Mouse (Mus musculus) layer of hippocampus, postnatal 25 days (tissue): ENCODE measurements around the gene Pard6a. TPM values are rescaled to one million over a fixed set of nuclear protein-coding genes. Genes with fewer than 3 reads are reported as not detected.

Experiments
- DNase-seq, 2 experiments: peaks; one replicate each; pipeline ENCODE4 v3.0.0; 2022; ENCODE audit warnings: mixed read lengths in 2 of 2, low spot score in 1 of 2; ENCODE audit errors: extremely low spot score in 1 of 2
- total RNA-seq, 2 experiments: library from RNA; stranded (reverse); gene quantifications; 2 replicates each; pipeline ENCODE4 v1.2.3; 2021

Pard6a gene
- 10 to 100 TPM; 34.8 to 38.4 TPM for total RNA-seq

GRCm38 (mm10) chr8:105700966-105701824, at the start of gene Pard6a, which contains the start of gene Acd:
Gene Pard6a (plus strand): TSS chr8:105701148.
Gene Acd (minus strand): TSS chr8:105701102.
- peak; percentile 95 for DNase-seq

- no peak for DNase-seq
Observed at GRCm38 (mm10) chr8:105657641-105658040, 43.3 kb upstream of the Pard6a start.

GRCm38 (mm10) chr8:105661167-105661566, 39.8 kb upstream of the Pard6a start:
- DNase-seq = no peak

GRCm38 (mm10) chr8:105677891-105678290, 23.1 kb upstream of the Pard6a start:
- no peak for DNase-seq

GRCm38 (mm10) chr8:105685325-105685724, 15.6 kb upstream of the Pard6a start:
- DNase-seq = no peak

- peak in 1 of 2 experiments; percentile 60 for DNase-seq
Observed at GRCm38 (mm10) chr8:105685796-105686308, 15.1 kb upstream of the Pard6a start, which contains the start of gene Carmil2. Gene Carmil2 (plus strand): TSS chr8:105686274.

- no peak for DNase-seq
Observed at GRCm38 (mm10) chr8:105686551-105686950, 14.4 kb upstream of the Pard6a start.

- no peak for DNase-seq
Observed at GRCm38 (mm10) chr8:105687512-105687911, 13.4 kb upstream of the Pard6a start.

- DNase-seq = no peak
Observed at GRCm38 (mm10) chr8:105688242-105688752, 12.7 kb upstream of the Pard6a start.

GRCm38 (mm10) chr8:105689256-105689982, 11.5 kb upstream of the Pard6a start:
- DNase-seq = no peak

GRCm38 (mm10) chr8:105689983-105690360, 11.0 kb upstream of the Pard6a start:
- DNase-seq = no peak

- DNase-seq = no peak
Observed at GRCm38 (mm10) chr8:105690978-105691377, 10.0 kb upstream of the Pard6a start.

GRCm38 (mm10) chr8:105692449-105693182, 8.3 kb upstream of the Pard6a start:
- no peak for DNase-seq

- DNase-seq = peak; percentile 55 to 82
Observed at GRCm38 (mm10) chr8:105693648-105694047, 7.3 kb upstream of the Pard6a start.

GRCm38 (mm10) chr8:105694051-105694799, 6.7 kb upstream of the Pard6a start:
- peak in 1 of 2 experiments; percentile 36 for DNase-seq

- DNase-seq = no peak
Observed at GRCm38 (mm10) chr8:105695080-105695780, 5.7 kb upstream of the Pard6a start.

GRCm38 (mm10) chr8:105697196-105697780, 3.7 kb upstream of the Pard6a start:
- no peak for DNase-seq

GRCm38 (mm10) chr8:105698734-105699133, 2.2 kb upstream of the Pard6a start:
- no peak for DNase-seq
